Mouse (Mus musculus) lung, postnatal 0 days (tissue): ENCODE measurements around the gene Lgals3.

ENCODE experiments used
- CTCF ChIP-seq: IDR thresholded peaks from 2 replicates; pipeline ENCODE4 v1.5.1; 2016; ENCODE audit warnings: antibody characterized with exemption, mild to moderate bottlenecking
- EP300 ChIP-seq: IDR thresholded peaks from 2 replicates; pipeline ENCODE4 v1.6.1; 2016; ENCODE audit warnings: antibody characterized with exemption, mild to moderate bottlenecking, control low read depth

- peak; percentile 74; the same call in 1 of the 2 replicates for TF ChIP-seq CTCF
- no peak for TF ChIP-seq EP300
Measured at GRCm38 (mm10) chr14:47396165-47396652, 28.7 kb downstream of the Lgals3 start.
